ENCODE assay signal across 7 mouse cellular contexts in genomic region chr19:5786441-5787114, GRCm38 (mm10). TPM values are rescaled to one million over a fixed set of nuclear protein-coding genes. Genes with fewer than 3 reads are reported as not detected.
DNase-seq lines count a peak whose midpoint lies in the region; ATAC-seq lines count a peak whose summit lies in the region.

No protein-coding gene starts in this region.

- H3K27me3 ChIP-seq in intestine, embryonic 14.5 days (replicated peaks; ENCODE audit: control insufficient read depth, insufficient read depth, low read length), result no peaks in the 10 kb centered on the region
- no peaks in the 10 kb centered on the region for H3K27me3 ChIP-seq in limb, embryonic 10.5 days (ENCODE audit: low read depth, poor library complexity, severe bottlenecking)
- no peaks in the 10 kb centered on the region for H3K27me3 ChIP-seq in midbrain, embryonic 11.5 days (ENCODE audit: control insufficient read depth, insufficient read depth, low read length)

- no peaks in the 10 kb centered on the region for H3K36me3 ChIP-seq in intestine, embryonic 14.5 days (ENCODE audit: control insufficient read depth, insufficient read depth, low read length)
- no peaks in the 10 kb centered on the region for H3K36me3 ChIP-seq in limb, embryonic 10.5 days
- no peaks in the 10 kb centered on the region for H3K36me3 ChIP-seq in midbrain, embryonic 11.5 days (ENCODE audit: control insufficient read depth, insufficient read depth, low read length)

- no peak overlapping the region for H3K9ac ChIP-seq in intestine, embryonic 14.5 days (ENCODE audit: low read length)
- H3K9ac ChIP-seq in midbrain, embryonic 11.5 days (ENCODE audit: low read length), result no peak overlapping the region

- ATAC-seq in intestine, embryonic 14.5 days (replicated peaks; ENCODE audit: low FRiP score, low TSS enrichment, low read depth), result peak; percentile 83
- peak; percentile 77; the same call in 1 of the 2 replicates for ATAC-seq in midbrain, embryonic 11.5 days (ENCODE audit: low FRiP score)

- no peak overlapping the region for H3K4me2 ChIP-seq in intestine, embryonic 14.5 days (ENCODE audit: low read length)
- no peak overlapping the region for H3K4me2 ChIP-seq in midbrain, embryonic 11.5 days

- H3K27ac ChIP-seq in intestine, embryonic 14.5 days (ENCODE audit: low read depth), result no peak overlapping the region
- peak overlapping the region; percentile 46; the same call in 1 of the 2 replicates for H3K27ac ChIP-seq in limb, embryonic 10.5 days
- H3K27ac ChIP-seq in midbrain, embryonic 11.5 days (ENCODE audit: low read depth, low read length), result no peak overlapping the region

- no peak overlapping the region for H3K4me3 ChIP-seq in intestine, embryonic 14.5 days (ENCODE audit: low read depth, low read length)
- no peak overlapping the region; the same call in 1 of the 2 replicates for H3K4me3 ChIP-seq in limb, embryonic 10.5 days
- H3K4me3 ChIP-seq in midbrain, embryonic 11.5 days (ENCODE audit: low read depth, low read length), result no peak overlapping the region

- peak; percentile 76 for DNase-seq in adrenal gland, adult 8-10 months
- peak; percentile 85 for DNase-seq in embryo, embryonic 11 days
- peak; percentile 84 for DNase-seq in gastrocnemius, postnatal 25 days
- peak; percentile 97 for DNase-seq in intestine, embryonic 14.5 days (ENCODE audit: low spot score)
- peak; percentile 94 for DNase-seq in limb, embryonic 10.5 days (ENCODE audit: low spot score)
- DNase-seq in midbrain, embryonic 11.5 days (ENCODE audit: low spot score, missing footprints), result peak; percentile 99
- peak; percentile 87 for DNase-seq in skeletal muscle tissue, adult 2 months (ENCODE audit: low read depth, low spot score)

- H3K4me1 ChIP-seq in intestine, embryonic 14.5 days (replicated peaks; ENCODE audit: control insufficient read depth, insufficient read depth, low read length), result no peaks in the 10 kb centered on the region
- peaks cover 12% of the 10 kb centered on the region for H3K4me1 ChIP-seq in limb, embryonic 10.5 days
- H3K4me1 ChIP-seq in midbrain, embryonic 11.5 days (ENCODE audit: control insufficient read depth, insufficient read depth, low read length), result no peaks in the 10 kb centered on the region

- H3K9me3 ChIP-seq in intestine, embryonic 14.5 days (ENCODE audit: control insufficient read depth, low read length), result no peaks in the 10 kb centered on the region
- H3K9me3 ChIP-seq in limb, embryonic 10.5 days (replicated peaks), result no peaks in the 10 kb centered on the region
- no peaks in the 10 kb centered on the region for H3K9me3 ChIP-seq in midbrain, embryonic 11.5 days (ENCODE audit: control insufficient read depth, low read length)

- WGBS in intestine, embryonic 14.5 days, result 10% methylated on average over 12 of the region's 12 CpGs
- 13% methylated on average over 12 of the region's 12 CpGs for WGBS in limb, embryonic 10.5 days
- 11% methylated on average over 12 of the region's 12 CpGs for WGBS in midbrain, embryonic 11.5 days

RNA-seq across cellular contexts. Expression of gene Scyl1, which starts 15.4 kb away (rescaled TPM):
- total RNA-seq in adrenal gland, adult 8-10 months (2022), result 100 to 1,000 TPM; 112 to 147 (median 124) TPM
- total RNA-seq in gastrocnemius, postnatal 25 days (2021), result 10 to 100 TPM; 62.2 to 62.8 TPM
- polyA plus RNA-seq in intestine, embryonic 14.5 days (2014; fragmentation: Nextera tagmentation; extraction: Ambion mirVana), result 68.8 and 69.2 TPM in 2 replicates
- 71.6 and 78.5 TPM in 2 replicates for polyA plus RNA-seq in limb, embryonic 10.5 days (2016; fragmentation: Nextera tagmentation; extraction: Ambion mirVana)
- 48.2 and 58.6 TPM in 2 replicates for polyA plus RNA-seq in midbrain, embryonic 11.5 days (2014; fragmentation: Nextera tagmentation; extraction: Ambion mirVana)

RNA-seq across cellular contexts. Expression of gene Ltbp3, which starts 45.9 kb away (rescaled TPM):
- 100 to 1,000 TPM; 254 to 451 (median 353) TPM for total RNA-seq in adrenal gland, adult 8-10 months (2022)
- 10 to 100 TPM; 45.7 to 49.6 TPM for total RNA-seq in gastrocnemius, postnatal 25 days (2021)
- polyA plus RNA-seq in intestine, embryonic 14.5 days (2014; fragmentation: Nextera tagmentation; extraction: Ambion mirVana), result 30.1 and 36.0 TPM in 2 replicates
- polyA plus RNA-seq in limb, embryonic 10.5 days (2016; fragmentation: Nextera tagmentation; extraction: Ambion mirVana), result 2.2 and 3.4 TPM in 2 replicates
- 4.8 and 6.0 TPM in 2 replicates for polyA plus RNA-seq in midbrain, embryonic 11.5 days (2014; fragmentation: Nextera tagmentation; extraction: Ambion mirVana)

RNA-seq across cellular contexts. Expression of gene Fam89b, which starts 57.1 kb away (rescaled TPM):
- 10 to 100 TPM; 56.2 to 62.7 (median 57.0) TPM for total RNA-seq in adrenal gland, adult 8-10 months (2022)
- total RNA-seq in gastrocnemius, postnatal 25 days (2021), result 10 to 100 TPM; 24.7 to 24.9 TPM
- polyA plus RNA-seq in intestine, embryonic 14.5 days (2014; fragmentation: Nextera tagmentation; extraction: Ambion mirVana), result 85.8 and 95.7 TPM in 2 replicates
- 158 TPM in 2 replicates for polyA plus RNA-seq in limb, embryonic 10.5 days (2016; fragmentation: Nextera tagmentation; extraction: Ambion mirVana)
- 157 and 158 TPM in 2 replicates for polyA plus RNA-seq in midbrain, embryonic 11.5 days (2014; fragmentation: Nextera tagmentation; extraction: Ambion mirVana)
